Mouse (Mus musculus) spleen, adult 2 months (tissue): ENCODE results near the gene Tor4a.

Experiments used
- CTCF ChIP-seq: fragments of 200-500 bp; IDR thresholded peaks from 2 replicates; pipeline ENCODE4 v1.5.1; 2011; ENCODE audit warnings: mild to moderate bottlenecking, inconsistent platforms; ENCODE audit not compliant: insufficient read depth, insufficient read length, insufficient replicate concordance; ENCODE audit errors: extremely low read depth
- POLR2A ChIP-seq: fragments of 200-500 bp; IDR thresholded peaks from 2 replicates; pipeline ENCODE4 v1.6.1; 2011; ENCODE audit warnings: low read depth, low read length, inconsistent platforms

DNA sequence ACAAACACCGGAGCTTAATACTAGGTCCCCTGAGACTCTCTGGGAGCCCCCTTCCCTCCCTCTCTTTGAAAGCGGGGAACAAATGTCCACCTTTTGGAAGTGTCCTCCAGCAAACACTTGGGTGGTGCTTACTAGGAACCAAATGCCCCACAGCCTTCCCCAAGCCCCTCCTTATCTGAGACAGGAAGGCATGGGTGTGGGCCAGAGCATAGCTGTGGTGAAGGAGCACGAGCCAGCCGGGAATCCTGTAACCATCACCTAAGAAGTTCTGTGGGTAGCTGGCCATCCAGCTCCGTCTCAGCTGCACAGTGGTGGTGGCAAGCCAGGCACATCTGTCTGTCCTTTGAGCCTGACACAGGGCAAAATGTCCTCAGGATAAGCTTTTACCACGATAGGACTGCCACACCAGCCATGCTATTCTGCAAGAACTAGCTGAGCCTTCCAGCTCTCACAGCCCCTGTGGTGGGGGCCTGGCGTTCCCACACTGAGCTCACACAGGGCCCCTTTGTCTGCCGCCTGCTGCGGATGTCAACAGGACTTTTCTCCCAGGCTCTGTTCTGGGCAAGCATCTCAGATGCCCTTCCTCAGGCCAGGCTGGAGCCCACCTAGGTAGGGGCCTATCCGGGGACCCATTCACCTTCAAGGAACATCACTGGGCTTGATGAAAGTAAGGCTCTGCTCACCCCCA, 18.3 kb downstream of the Tor4a start:
- TF ChIP-seq POLR2A (no peak), CTCF (no peak)
